Mouse (Mus musculus): ENCODE measurements around the gene Birc6. TPM values are rescaled to one million over a fixed set of nuclear protein-coding genes. Genes with fewer than 3 reads are reported as not detected.

The Birc6 gene
- polyA plus RNA-seq, 1 experiment from 2014 or later, result 90.6 TPM

- Histone ChIP-seq H3K4me1 (ENCODE audit: control insufficient read depth, insufficient read depth, low read length) (no peaks in the 10 kb centered on the region), H3K27ac (replicated peaks; ENCODE audit: low read depth, low read length) (no peak overlapping the region), H3K27me3 (replicated peaks; ENCODE audit: control insufficient read depth, insufficient read depth, low read length) (no peaks in the 10 kb centered on the region), H3K9me3 (ENCODE audit: control insufficient read depth, low read length) (no peaks in the 10 kb centered on the region), H3K9ac (ENCODE audit: low read depth, low read length) (no peak overlapping the region), H3K4me2 (ENCODE audit: low read depth, low read length) (no peak overlapping the region), H3K4me3 (ENCODE audit: low read depth, low read length) (no peak overlapping the region), H3K36me3 (ENCODE audit: control insufficient read depth, insufficient read depth, low read length) (peaks cover 36% of the 10 kb centered on the region)
- ATAC-seq (ENCODE audit: low read depth), result no peak
- no peak for DNase-seq (ENCODE audit: low spot score)
- WGBS, result 93% methylated on average over 1 of the region's 1 CpGs
These were observed 52.6 kb downstream of the Birc6 start for GRCm38 (mm10) chr17:74580738-74581137.

- no peak for ATAC-seq (ENCODE audit: low read depth)
These were observed 58.7 kb downstream of the Birc6 start for GRCm38 (mm10) chr17:74586768-74587167.

GRCm38 (mm10) chr17:74598908-74599307 is 70.8 kb downstream of the Birc6 start:
- no peaks in the 10 kb centered on the region for H3K27me3 ChIP-seq (replicated peaks; ENCODE audit: control insufficient read depth, insufficient read depth, low read length)
- no peaks in the 10 kb centered on the region for H3K4me1 ChIP-seq (ENCODE audit: control insufficient read depth, insufficient read depth, low read length)
- H3K36me3 ChIP-seq (ENCODE audit: control insufficient read depth, insufficient read depth, low read length), result peaks cover 84% of the 10 kb centered on the region
- H3K27ac ChIP-seq (replicated peaks; ENCODE audit: low read depth, low read length), result no peak overlapping the region
- no peaks in the 10 kb centered on the region for H3K9me3 ChIP-seq (ENCODE audit: control insufficient read depth, low read length)
- WGBS, result 94% methylated on average over 9 of the region's 9 CpGs
- H3K4me2 ChIP-seq (ENCODE audit: low read depth, low read length), result no peak overlapping the region
- no peak overlapping the region for H3K9ac ChIP-seq (ENCODE audit: low read depth, low read length)
- no peak for ATAC-seq (ENCODE audit: low read depth)
- H3K4me3 ChIP-seq (ENCODE audit: low read depth, low read length), result no peak overlapping the region
- DNase-seq (ENCODE audit: low spot score), result no peak

More at GRCm38 (mm10) chr17:74586768-74587167, 58.7 kb downstream of the Birc6 start:
- no peak overlapping the region for H3K9ac ChIP-seq (ENCODE audit: low read depth, low read length)
- H3K9me3 ChIP-seq (ENCODE audit: control insufficient read depth, low read length), result no peaks in the 10 kb centered on the region
- WGBS, result 90% methylated on average over 3 of the region's 3 CpGs
- no peak overlapping the region for H3K4me3 ChIP-seq (ENCODE audit: low read depth, low read length)
- no peak overlapping the region for H3K27ac ChIP-seq (replicated peaks; ENCODE audit: low read depth, low read length)
- H3K4me1 ChIP-seq (ENCODE audit: control insufficient read depth, insufficient read depth, low read length), result no peaks in the 10 kb centered on the region
- H3K36me3 ChIP-seq (ENCODE audit: control insufficient read depth, insufficient read depth, low read length), result peaks cover 36% of the 10 kb centered on the region
- no peak overlapping the region for H3K4me2 ChIP-seq (ENCODE audit: low read depth, low read length)
- no peak for DNase-seq (ENCODE audit: low spot score)
- no peaks in the 10 kb centered on the region for H3K27me3 ChIP-seq (replicated peaks; ENCODE audit: control insufficient read depth, insufficient read depth, low read length)

GRCm38 (mm10) chr17:74599396-74599795 is 71.3 kb downstream of the Birc6 start:
- H3K27ac ChIP-seq (replicated peaks; ENCODE audit: low read depth, low read length), result no peak overlapping the region
- DNase-seq (ENCODE audit: low spot score) (no peak), ATAC-seq (ENCODE audit: low read depth) (no peak)
- H3K27me3 ChIP-seq (replicated peaks; ENCODE audit: control insufficient read depth, insufficient read depth, low read length), result no peaks in the 10 kb centered on the region
- no peak overlapping the region for H3K9ac ChIP-seq (ENCODE audit: low read depth, low read length)
- H3K36me3 ChIP-seq (ENCODE audit: control insufficient read depth, insufficient read depth, low read length), result peaks cover 85% of the 10 kb centered on the region
- no peaks in the 10 kb centered on the region for H3K9me3 ChIP-seq (ENCODE audit: control insufficient read depth, low read length)
- 95% methylated on average over 2 of the region's 2 CpGs for WGBS
- H3K4me2 ChIP-seq (ENCODE audit: low read depth, low read length), result no peak overlapping the region
- no peak overlapping the region for H3K4me3 ChIP-seq (ENCODE audit: low read depth, low read length)
- H3K4me1 ChIP-seq (ENCODE audit: control insufficient read depth, insufficient read depth, low read length), result no peaks in the 10 kb centered on the region

GRCm38 (mm10) chr17:74601201-74601600 is 73.1 kb downstream of the Birc6 start:
- no peak overlapping the region for H3K27ac ChIP-seq (replicated peaks; ENCODE audit: low read depth, low read length)
- DNase-seq (ENCODE audit: low spot score) (no peak), ATAC-seq (ENCODE audit: low read depth) (no peak)
- no peak overlapping the region for H3K9ac ChIP-seq (ENCODE audit: low read depth, low read length)
- no peaks in the 10 kb centered on the region for H3K4me1 ChIP-seq (ENCODE audit: control insufficient read depth, insufficient read depth, low read length)
- H3K27me3 ChIP-seq (replicated peaks; ENCODE audit: control insufficient read depth, insufficient read depth, low read length), result no peaks in the 10 kb centered on the region
- 90% methylated on average over 1 of the region's 1 CpGs for WGBS
- no peaks in the 10 kb centered on the region for H3K9me3 ChIP-seq (ENCODE audit: control insufficient read depth, low read length)
- no peak overlapping the region for H3K4me3 ChIP-seq (ENCODE audit: low read depth, low read length)
- peaks cover 82% of the 10 kb centered on the region for H3K36me3 ChIP-seq (ENCODE audit: control insufficient read depth, insufficient read depth, low read length)
- no peak overlapping the region for H3K4me2 ChIP-seq (ENCODE audit: low read depth, low read length)

- H3K27ac ChIP-seq (replicated peaks; ENCODE audit: low read depth, low read length), result no peak overlapping the region
- no peaks in the 10 kb centered on the region for H3K9me3 ChIP-seq (ENCODE audit: control insufficient read depth, low read length)
- DNase-seq (ENCODE audit: low spot score), result no peak
- peaks cover 87% of the 10 kb centered on the region for H3K36me3 ChIP-seq (ENCODE audit: control insufficient read depth, insufficient read depth, low read length)
- H3K4me3 ChIP-seq (ENCODE audit: low read depth, low read length), result no peak overlapping the region
- no peak for ATAC-seq (ENCODE audit: low read depth)
- H3K4me1 ChIP-seq (ENCODE audit: control insufficient read depth, insufficient read depth, low read length), result no peaks in the 10 kb centered on the region
- H3K9ac ChIP-seq (ENCODE audit: low read depth, low read length), result no peak overlapping the region
- 89% methylated on average over 3 of the region's 3 CpGs for WGBS
- no peaks in the 10 kb centered on the region for H3K27me3 ChIP-seq (replicated peaks; ENCODE audit: control insufficient read depth, insufficient read depth, low read length)
- H3K4me2 ChIP-seq (ENCODE audit: low read depth, low read length), result no peak overlapping the region
These were observed 102.7 kb downstream of the Birc6 start for GRCm38 (mm10) chr17:74630798-74631197.

GRCm38 (mm10) chr17:74642445-74642844 is 114.3 kb downstream of the Birc6 start:
- Histone ChIP-seq H3K4me2 (ENCODE audit: low read depth, low read length) (no peak overlapping the region), H3K9ac (ENCODE audit: low read depth, low read length) (no peak overlapping the region), H3K36me3 (ENCODE audit: control insufficient read depth, insufficient read depth, low read length) (peaks cover 80% of the 10 kb centered on the region), H3K27me3 (replicated peaks; ENCODE audit: control insufficient read depth, insufficient read depth, low read length) (no peaks in the 10 kb centered on the region), H3K4me3 (ENCODE audit: low read depth, low read length) (no peak overlapping the region), H3K9me3 (ENCODE audit: control insufficient read depth, low read length) (no peaks in the 10 kb centered on the region), H3K27ac (replicated peaks; ENCODE audit: low read depth, low read length) (no peak overlapping the region), H3K4me1 (ENCODE audit: control insufficient read depth, insufficient read depth, low read length) (no peaks in the 10 kb centered on the region)
- ATAC-seq (ENCODE audit: low read depth), result no peak
- DNase-seq (ENCODE audit: low spot score), result no peak

GRCm38 (mm10) chr17:74658362-74658761 is 130.3 kb downstream of the Birc6 start:
- ATAC-seq (ENCODE audit: low read depth) (no peak), DNase-seq (ENCODE audit: low spot score) (no peak)
- Histone ChIP-seq H3K4me3 (ENCODE audit: low read depth, low read length) (no peak overlapping the region), H3K9me3 (ENCODE audit: control insufficient read depth, low read length) (no peaks in the 10 kb centered on the region), H3K4me1 (ENCODE audit: control insufficient read depth, insufficient read depth, low read length) (no peaks in the 10 kb centered on the region), H3K36me3 (ENCODE audit: control insufficient read depth, insufficient read depth, low read length) (peaks cover 73% of the 10 kb centered on the region), H3K9ac (ENCODE audit: low read depth, low read length) (no peak overlapping the region), H3K4me2 (ENCODE audit: low read depth, low read length) (no peak overlapping the region), H3K27me3 (replicated peaks; ENCODE audit: control insufficient read depth, insufficient read depth, low read length) (no peaks in the 10 kb centered on the region), H3K27ac (replicated peaks; ENCODE audit: low read depth, low read length) (no peak overlapping the region)
- 97% methylated on average over 3 of the region's 3 CpGs for WGBS

GRCm38 (mm10) chr17:74668010-74668409 is 139.9 kb downstream of the Birc6 start:
- Histone ChIP-seq H3K36me3 (ENCODE audit: control insufficient read depth, insufficient read depth, low read length) (peaks cover 81% of the 10 kb centered on the region), H3K27ac (replicated peaks; ENCODE audit: low read depth, low read length) (no peak overlapping the region), H3K4me1 (ENCODE audit: control insufficient read depth, insufficient read depth, low read length) (no peaks in the 10 kb centered on the region), H3K9ac (ENCODE audit: low read depth, low read length) (no peak overlapping the region), H3K9me3 (ENCODE audit: control insufficient read depth, low read length) (no peaks in the 10 kb centered on the region), H3K27me3 (replicated peaks; ENCODE audit: control insufficient read depth, insufficient read depth, low read length) (no peaks in the 10 kb centered on the region), H3K4me3 (ENCODE audit: low read depth, low read length) (no peak overlapping the region), H3K4me2 (ENCODE audit: low read depth, low read length) (no peak overlapping the region)
- no peak for DNase-seq (ENCODE audit: low spot score)
- WGBS, result 80% methylated on average over 1 of the region's 1 CpGs
- no peak for ATAC-seq (ENCODE audit: low read depth)
